Mouse (Mus musculus) testis, postnatal 14 days (tissue): ENCODE data around the gene Fbp1.
"Not testable (repeated sequence)": the region's sequence is repeated elsewhere in the genome, so short reads cannot be mapped to it uniquely, and the experiment has no call there.

Experiments used
- DNase-seq: peaks from one replicate; pipeline ENCODE4 v3.0.0; 2021; ENCODE audit warnings: low spot score

The Fbp1 gene

GRCm38 (mm10) chr13:62854666-62855065 is 33.4 kb downstream of the Fbp1 start:
- peak; percentile 67 for DNase-seq

- DNase-seq: peak; percentile 70
These were observed 54.7 kb downstream of the Fbp1 start for GRCm38 (mm10) chr13:62833341-62833740.

GRCm38 (mm10) chr13:62832239-62832638 is 55.8 kb downstream of the Fbp1 start:
- no peak for DNase-seq

- not testable (repeated sequence) for DNase-seq
These were observed 72.4 kb downstream of the Fbp1 start for GRCm38 (mm10) chr13:62815705-62816104.
